In the genomic region with DNA sequence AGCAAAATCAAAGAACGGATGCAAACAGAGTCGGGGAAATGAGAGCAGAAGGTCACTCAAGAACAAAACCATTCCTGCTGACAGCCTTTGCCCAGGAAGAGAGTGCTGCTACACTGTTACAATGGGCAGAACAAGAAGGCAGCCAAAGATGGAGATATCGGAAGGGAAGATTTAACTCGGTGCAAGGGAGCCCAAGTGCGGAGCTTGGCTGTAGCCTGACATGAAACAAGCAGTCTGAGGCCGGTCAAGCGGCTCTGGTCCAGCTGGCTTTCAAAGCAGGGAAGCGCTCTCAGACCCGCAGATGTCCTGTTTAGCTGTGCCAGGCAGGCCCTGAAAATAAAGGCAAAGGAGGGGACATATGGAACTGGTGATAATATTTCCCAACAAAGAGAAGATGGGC, we compare ENCODE assay signal across 10 mouse cellular contexts. TPM values are rescaled to one million over a fixed set of nuclear protein-coding genes. Genes with fewer than 3 reads are reported as not detected.
DNase-seq lines count a peak whose midpoint lies in the region; ATAC-seq and TF ChIP-seq lines count a peak whose summit lies in the region.
"Had no signal": no experiment of that assay in that cellular context is flagged by ENCODE, and none has a peak within 500 bp of the region (broad histone marks: within the 10 kb centered on the region; RNA-seq: fewer than 3 reads in every experiment).

No protein-coding gene starts in this region.

- ATAC-seq in heart, embryonic 14.5 days (ENCODE audit: insufficient number of reproducible peaks, insufficient read depth, low FRiP score, low read depth), result no peak
- ATAC-seq in limb, embryonic 15.5 days (ENCODE audit: insufficient number of reproducible peaks, low FRiP score, low TSS enrichment, low read depth), result no peak
- no peak for ATAC-seq in megakaryocyte-erythroid progenitor cell, adult 5-6 weeks (replicated peaks; ENCODE audit: low FRiP score, low TSS enrichment, poor library complexity, severe bottlenecking)
- ATAC-seq: inflammation-experienced regulatory T-cells, adult 6 months had no signal

- intact Hi-C loops in heart, postnatal 36 days (cut with DNase I), result no loop called here

- TF ChIP-seq POLR2A in brain, embryonic 14.5 days (IDR thresholded peaks at IDR 0.05; ENCODE audit: borderline replicate concordance, extremely low read depth, insufficient read depth, insufficient read length, poor library complexity, severe bottlenecking), result no peak

- 34% methylated on average over 9 of the region's 9 CpGs for WGBS in heart, embryonic 14.5 days
- 43% methylated on average over 9 of the region's 9 CpGs for WGBS in limb, embryonic 15.5 days

- 0 out of 2 replicates have a peak overlapping the region, but pooled peaks have one; percentile 2 for H3K4me2 ChIP-seq in heart, embryonic 14.5 days (ENCODE audit: low read length)
- H3K4me2 ChIP-seq in limb, embryonic 15.5 days, result no peak overlapping the region

- peaks cover 0 to 4% of the 10 kb centered on the region in 2 experiments; a peak in 1 of 4 replicates for H3K4me1 ChIP-seq in heart, embryonic 14.5 days (ENCODE audit: control insufficient read depth in 2 of 2, insufficient read depth in 2 of 2, low read length in 2 of 2)
- H3K4me1 ChIP-seq in limb, embryonic 15.5 days, result peaks cover 12% of the 10 kb centered on the region; the same call in 1 of the 2 replicates
- H3K4me1 ChIP-seq: megakaryocyte, embryonic 14.5 days had no signal

- H3K4me3 ChIP-seq in heart, embryonic 14.5 days (ENCODE audit: control insufficient read depth in 1 of 2, insufficient read depth in 1 of 2, low read depth in 1 of 2, low read length in 2 of 2), result no peak overlapping the region
- H3K4me3 ChIP-seq in limb, embryonic 15.5 days, result no peak overlapping the region
- H3K4me3 ChIP-seq: megakaryocyte, embryonic 14.5 days had no signal

- H3K27me3 ChIP-seq in heart, embryonic 14.5 days (ENCODE audit: control insufficient read depth, insufficient read depth, low read length), result no peaks in the 10 kb centered on the region
- no peaks in the 10 kb centered on the region for H3K27me3 ChIP-seq in limb, embryonic 15.5 days

- no peak for DNase-seq in heart, postnatal 36 days
- peak; percentile 63 for DNase-seq in brain, embryonic 14.5 days (ENCODE audit: low read depth)
- peak; percentile 92 for DNase-seq in cerebellum, adult 9-11 months
- no peak for DNase-seq in thymus, postnatal 10 days (ENCODE audit: low spot score in 2 of 2)
- no peak for DNase-seq in heart, adult 8-10 months (ENCODE audit: low spot score)

- H3K9ac ChIP-seq in heart, embryonic 14.5 days (ENCODE audit: low read length), result no peak overlapping the region
- no peak overlapping the region for H3K9ac ChIP-seq in limb, embryonic 15.5 days

- H3K36me3 ChIP-seq in heart, embryonic 14.5 days (ENCODE audit: control insufficient read depth, insufficient read depth, low read length), result no peaks in the 10 kb centered on the region
- H3K36me3 ChIP-seq in limb, embryonic 15.5 days, result no peaks in the 10 kb centered on the region

- no peaks in the 10 kb centered on the region for H3K9me3 ChIP-seq in heart, embryonic 14.5 days (ENCODE audit: control insufficient read depth, low read length)
- no peaks in the 10 kb centered on the region for H3K9me3 ChIP-seq in limb, embryonic 15.5 days

- no peak overlapping the region for H3K27ac ChIP-seq in heart, embryonic 14.5 days (replicated peaks in 1 of 2; ENCODE audit: control insufficient read depth in 1 of 2, insufficient read depth in 1 of 2, low read depth in 2 of 2, low read length in 2 of 2)
- H3K27ac ChIP-seq in limb, embryonic 15.5 days, result 0 out of 2 replicates have a peak overlapping the region, but pooled peaks have one; percentile 14

- no peak for TF ChIP-seq CTCF in brain, embryonic 14.5 days (IDR thresholded peaks at IDR 0.05; ENCODE audit: borderline replicate concordance, extremely low read depth, insufficient read depth, insufficient read length)

RNA-seq across cellular contexts. Expression of gene Dapl1, which starts 26.0 kb away (rescaled TPM):
- polyA plus RNA-seq in heart, embryonic 14.5 days (2014; fragmentation: Nextera tagmentation; extraction: Ambion mirVana), result 1.4 and 1.9 TPM in 2 replicates
- not detected for total RNA-seq in heart, postnatal 36 days (2021)
- not detected in 2 replicates for polyA plus RNA-seq in brain, embryonic 14.5 days (2012; rRNA removed)
- polyA plus RNA-seq in limb, embryonic 15.5 days (2015; fragmentation: Nextera tagmentation; extraction: Ambion mirVana), result 6.0 and 7.7 TPM in 2 replicates
- not detected in 2 replicates for total RNA-seq in megakaryocyte-erythroid progenitor cell, adult 5-6 weeks (2014; fragmentation: Nextera tagmentation)
- not detected in 2 replicates for total RNA-seq in megakaryocyte-erythroid progenitor cell, adult 5-6 weeks (2017)
- total RNA-seq in heart, adult 8-10 months (2022), result not detected

Comparison
In these comparisons a context has a peak if more than half of its experiments do, and no peak if none do; other contexts are left out.
1. DNase-seq: peak in brain, embryonic 14.5 days (single experiment) and cerebellum, adult 9-11 months (single experiment); none in heart, postnatal 36 days (0 of 2), thymus, postnatal 10 days (0 of 2) and heart, adult 8-10 months (single experiment).